Mouse (Mus musculus) lung, postnatal 0 days (tissue): ENCODE measurements at regions not wholly inside any gene's neighbourhood (a gene's known extent, or its start where the extent isn't known, plus 50 kb on each side); places are given as distances from the start of the nearest gene placed in this dataset.
A peak's percentile ranks its signal among the peaks of the same experiment; 100 is the strongest.

Experiments
- ATAC-seq: fragments of 200-750 bp; cut with Nextera tagmentation; 2 replicates; pipeline ENCODE4 v1.8.0; 2017; ENCODE audit warnings: moderate library complexity
- DNase-seq: peaks from one replicate; pipeline ENCODE4 v3.0.0-alpha.2; 2016; ENCODE audit warnings: low spot score
- H3K27ac ChIP-seq: fragments of 300-500 bp; sonication (generic); 2 replicates; pipeline ENCODE4 v1.5.1; 2014; ENCODE audit warnings: antibody characterized with exemption, mild to moderate bottlenecking, low read length, mixed read lengths
- H3K27me3 ChIP-seq: fragments of 300-500 bp; sonication (generic); replicated peaks from 2 replicates; pipeline ENCODE4 v1.6.1; 2014; ENCODE audit warnings: low read length, mixed read lengths; ENCODE audit not compliant: insufficient read depth
- H3K36me3 ChIP-seq: fragments of 300-500 bp; sonication (generic); 2 replicates; pipeline ENCODE4 v1.6.1; 2014; ENCODE audit warnings: low read length, mixed read lengths; ENCODE audit not compliant: insufficient read depth
- H3K4me1 ChIP-seq: fragments of 300-500 bp; sonication (generic); 2 replicates; pipeline ENCODE4 v1.6.1; 2014; ENCODE audit warnings: antibody characterized with exemption, low read depth, low read length, mixed read lengths; ENCODE audit not compliant: insufficient read depth
- H3K4me2 ChIP-seq: fragments of 300-500 bp; sonication (generic); replicated peaks from 2 replicates; pipeline ENCODE4 v1.6.1; 2014; ENCODE audit warnings: low read depth, mild to moderate bottlenecking, low read length, moderate library complexity, mixed read lengths
- H3K4me3 ChIP-seq: fragments of 300-500 bp; sonication (generic); 2 replicates; pipeline ENCODE4 v1.5.1; 2014; ENCODE audit warnings: low read depth, low read length
- H3K9ac ChIP-seq: fragments of 300-500 bp; sonication (generic); replicated peaks from 2 replicates; pipeline ENCODE4 v1.6.1; 2014; ENCODE audit warnings: low read depth, mild to moderate bottlenecking
- H3K9me3 ChIP-seq: fragments of 300-500 bp; sonication (generic); 2 replicates; pipeline ENCODE4 v1.6.1; 2016; ENCODE audit warnings: low read length, mixed read lengths
- CTCF ChIP-seq: IDR thresholded peaks from 2 replicates; pipeline ENCODE4 v1.5.1; 2016; ENCODE audit warnings: antibody characterized with exemption, mild to moderate bottlenecking
- EP300 ChIP-seq: IDR thresholded peaks from 2 replicates; pipeline ENCODE4 v1.6.1; 2016; ENCODE audit warnings: antibody characterized with exemption, mild to moderate bottlenecking, control low read depth
- WGBS: fragments of 180-500 bp; shearing (Covaris S2); extraction: QIAGEN DNeasy Blood & Tissue Kit; methylation state at CpG from one replicate; pipeline ENCODE4 v1.1.7; 2014; 5-methylcytosine and 5-hydroxymethylcytosine counted together

GRCm38 (mm10) chr13:63980012-63980691 lies 108.9 kb downstream of the Hsd17b3 start:
- no peaks in the 10 kb centered on the region for H3K36me3 ChIP-seq
- no peak for TF ChIP-seq EP300
- no peak for TF ChIP-seq CTCF
- H3K27me3 ChIP-seq, result no peaks in the 10 kb centered on the region
- H3K4me2 ChIP-seq, result no peak overlapping the region; the same call in 1 of the 2 replicates
- peak overlapping the region; percentile 32; the same call in 1 of the 2 replicates for H3K27ac ChIP-seq
- 15% methylated on average over 7 of the region's 7 CpGs for WGBS
- H3K4me3 ChIP-seq, result no peak overlapping the region
- H3K9me3 ChIP-seq, result no peaks in the 10 kb centered on the region
- H3K9ac ChIP-seq, result no peak overlapping the region
- ATAC-seq (peak; percentile 68), DNase-seq (peak; percentile 34)
- peaks cover 6% of the 10 kb centered on the region; the same call in 1 of the 2 replicates for H3K4me1 ChIP-seq

- Histone ChIP-seq H3K9ac (no peak overlapping the region), H3K27me3 (no peaks in the 10 kb centered on the region), H3K4me3 (no peak overlapping the region), H3K27ac (no peak overlapping the region), H3K4me1 (peaks cover 6% of the 10 kb centered on the region; the same call in 1 of the 2 replicates), H3K36me3 (no peaks in the 10 kb centered on the region), H3K4me2 (no peak overlapping the region), H3K9me3 (no peaks in the 10 kb centered on the region)
- DNase-seq (no peak), ATAC-seq (no peak)
- TF ChIP-seq CTCF (no peak), EP300 (no peak)
- 48% methylated on average over 1 of the region's 1 CpGs for WGBS
Observed at GRCm38 (mm10) chr13:63979581-63979980, 109.4 kb downstream of the Hsd17b3 start.

DNA sequence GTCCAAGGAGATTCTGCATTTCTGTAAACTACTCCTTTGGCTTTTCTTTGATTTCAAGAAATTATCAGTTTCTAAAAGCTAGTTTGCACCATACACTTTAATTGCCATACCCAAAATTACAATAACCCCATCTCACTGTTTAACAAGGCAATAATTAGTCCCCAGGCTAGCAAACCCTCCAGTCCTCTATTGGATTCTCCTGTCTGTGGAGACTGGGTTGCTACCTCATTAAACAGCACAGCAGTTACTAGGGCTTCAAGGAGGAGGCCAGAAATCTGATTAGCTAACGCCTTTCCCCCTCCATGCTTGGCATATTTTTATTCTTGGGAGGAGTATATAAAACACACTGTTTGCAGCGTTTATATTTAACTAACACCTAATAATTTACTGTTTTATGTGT lies 119.1 kb downstream of the Hsd17b3 start:
- TF ChIP-seq EP300 (no peak), CTCF (no peak)
- DNase-seq (no peak), ATAC-seq (no peak)
- H3K4me2 ChIP-seq, result no peak overlapping the region
- H3K9ac ChIP-seq, result no peak overlapping the region
- no peaks in the 10 kb centered on the region for H3K27me3 ChIP-seq
- 66% methylated on average over 2 of the region's 2 CpGs for WGBS
- H3K4me3 ChIP-seq, result no peak overlapping the region
- no peaks in the 10 kb centered on the region for H3K4me1 ChIP-seq
- no peaks in the 10 kb centered on the region for H3K36me3 ChIP-seq
- no peaks in the 10 kb centered on the region for H3K9me3 ChIP-seq
- no peak overlapping the region for H3K27ac ChIP-seq

- no peaks in the 10 kb centered on the region for H3K4me1 ChIP-seq
- H3K36me3 ChIP-seq, result no peaks in the 10 kb centered on the region
- TF ChIP-seq CTCF (no peak), EP300 (no peak)
- no peak overlapping the region for H3K4me3 ChIP-seq
- WGBS, result 92% methylated on average over 3 of the region's 3 CpGs
- DNase-seq (no peak), ATAC-seq (no peak)
- no peaks in the 10 kb centered on the region for H3K27me3 ChIP-seq
- no peak overlapping the region for H3K9ac ChIP-seq
- no peak overlapping the region for H3K27ac ChIP-seq
- no peak overlapping the region for H3K4me2 ChIP-seq
- no peaks in the 10 kb centered on the region for H3K9me3 ChIP-seq
Observed at GRCm38 (mm10) chr13:63968623-63969022, 120.4 kb downstream of the Hsd17b3 start.

DNA sequence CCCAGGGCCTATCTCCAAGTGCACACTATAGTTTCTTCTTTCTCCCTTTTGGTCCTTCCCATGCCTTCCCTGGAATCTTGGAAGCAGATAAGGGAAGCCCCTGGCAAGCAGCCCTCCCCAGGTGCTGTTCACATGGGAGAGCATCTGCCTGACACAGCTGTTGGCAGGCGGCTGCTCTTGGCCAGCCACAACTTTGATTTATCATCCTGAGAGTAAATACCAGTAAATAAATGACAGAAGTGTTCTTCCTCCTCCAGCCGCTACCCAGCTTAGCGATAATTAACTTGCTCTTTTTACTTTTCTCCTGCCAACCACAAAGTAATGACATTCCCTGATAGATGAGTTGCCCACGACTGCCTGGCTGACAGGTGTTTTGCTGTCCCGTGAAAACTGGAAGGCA lies 131.9 kb downstream of the Hsd17b3 start:
- Histone ChIP-seq H3K36me3 (no peaks in the 10 kb centered on the region), H3K4me3 (no peak overlapping the region), H3K9ac (no peak overlapping the region), H3K9me3 (no peaks in the 10 kb centered on the region), H3K4me1 (no peaks in the 10 kb centered on the region), H3K27ac (no peak overlapping the region), H3K4me2 (no peak overlapping the region), H3K27me3 (no peaks in the 10 kb centered on the region)
- WGBS, result 16% methylated on average over 5 of the region's 5 CpGs
- ATAC-seq (no peak), DNase-seq (no peak)
- TF ChIP-seq EP300 (no peak), CTCF (no peak)

DNA sequence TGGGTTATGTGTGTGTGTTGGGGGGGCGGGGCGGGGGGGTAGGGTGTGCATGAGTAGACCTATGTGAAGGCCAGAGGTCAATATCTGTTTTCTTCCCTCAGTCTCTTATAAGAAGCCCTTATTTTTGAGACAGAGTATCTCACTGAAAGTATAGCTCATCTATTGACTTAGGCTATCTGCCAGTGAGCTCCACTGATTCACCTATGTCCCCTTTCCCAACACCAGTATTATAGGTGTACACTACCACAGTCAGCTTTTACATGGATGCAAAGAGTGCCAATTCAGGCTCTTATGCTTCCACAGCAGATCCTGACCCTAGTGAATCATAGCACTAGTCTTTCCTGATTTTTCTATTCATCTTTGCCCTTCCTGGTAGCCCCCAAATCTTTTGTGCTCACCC lies 134.7 kb downstream of the Hsd17b3 start:
- Histone ChIP-seq H3K27me3 (no peaks in the 10 kb centered on the region), H3K27ac (no peak overlapping the region), H3K36me3 (no peaks in the 10 kb centered on the region), H3K9ac (no peak overlapping the region), H3K4me1 (no peaks in the 10 kb centered on the region), H3K9me3 (no peaks in the 10 kb centered on the region), H3K4me3 (no peak overlapping the region), H3K4me2 (no peak overlapping the region)
- TF ChIP-seq EP300, result no peak
- no peak for TF ChIP-seq CTCF
- WGBS, result 92% methylated on average over 2 of the region's 2 CpGs
- no peak for ATAC-seq
- DNase-seq, result no peak
